ENCODE assay signal across 7 mouse cellular contexts in the genomic region with DNA sequence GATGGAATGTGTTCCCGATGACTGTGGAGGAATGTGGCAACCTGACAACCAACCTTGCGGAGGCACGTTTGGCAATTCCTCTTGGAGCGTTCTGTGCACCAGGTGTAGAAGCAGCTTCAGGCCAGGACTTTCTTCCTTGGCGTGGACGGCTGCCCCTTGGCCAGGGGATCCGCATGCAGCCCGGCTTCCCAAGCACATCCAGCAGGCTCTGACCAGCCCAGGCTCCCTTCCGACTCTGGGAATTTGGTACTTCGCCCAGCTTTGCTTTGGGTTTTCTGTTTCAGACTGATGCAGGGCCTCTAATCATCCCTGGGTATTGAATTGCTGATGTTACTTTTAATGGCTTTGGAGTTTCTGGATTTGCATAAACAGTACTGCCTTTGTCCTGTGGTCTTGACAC. TPM values are rescaled to one million over a fixed set of nuclear protein-coding genes. Genes with fewer than 3 reads are reported as not detected.
DNase-seq lines count a peak whose midpoint lies in the region.

No protein-coding gene starts in this region.

- DNase-seq in right cerebral cortex, adult 18-20 months = peak; percentile 34
- no peak for DNase-seq in right cerebral cortex, postnatal 14 days
- peak; percentile 12 to 30 for DNase-seq in frontal cortex, postnatal 36 days (ENCODE audit: low spot score in 2 of 2)
- DNase-seq in heart, postnatal 36 days = peak; percentile 46 to 49
- peak; percentile 72 for DNase-seq in skeletal muscle tissue, adult 2 months (ENCODE audit: low read depth, low spot score)
- no peak for DNase-seq in thymus, postnatal 14 days
- DNase-seq in adrenal gland, adult (ENCODE audit: inconsistent age in 2 of 2, low spot score in 1 of 2) = no peak

- intact Hi-C loops in heart, postnatal 36 days (cut with DNase I) = no loop called here

RNA-seq across cellular contexts. Expression of a gene that starts 14.8 kb away (rescaled TPM):
- total RNA-seq in heart, postnatal 36 days (2021) = 1 to 10 TPM; 3.3 to 3.7 TPM

RNA-seq across cellular contexts. Expression of a gene that starts 28.0 kb away (rescaled TPM):
- 10 to 100 TPM; 15.2 to 20.2 TPM for total RNA-seq in heart, postnatal 36 days (2021)

Comparison
In these comparisons a context has a peak if more than half of its experiments do, and no peak if none do; other contexts are left out.
1. DNase-seq: peak in right cerebral cortex, adult 18-20 months (single experiment), frontal cortex, postnatal 36 days (2 of 2), heart, postnatal 36 days (2 of 2) and skeletal muscle tissue, adult 2 months (single experiment); none in right cerebral cortex, postnatal 14 days (single experiment), thymus, postnatal 14 days (single experiment) and adrenal gland, adult (0 of 2).